Mouse (Mus musculus) ovary, postnatal 36 days (tissue): ENCODE measurements at regions not wholly inside any gene's neighbourhood (a gene's known extent, or its start where the extent isn't known, plus 50 kb on each side); places are given as distances from the start of the nearest gene placed in this dataset.

Experiments used
- DNase-seq: peaks from one replicate; pipeline ENCODE4 v3.0.0; 2022; ENCODE audit warnings: low spot score, mixed read lengths

- DNase-seq: no peak
Measured at GRCm38 (mm10) chr15:62743879-62744278, 1101.1 kb downstream of the Gsdmc2 start.

- DNase-seq: no peak
Measured at GRCm38 (mm10) chr15:62740746-62741145, 1104.2 kb downstream of the Gsdmc2 start.

- DNase-seq: no peak
Measured at GRCm38 (mm10) chr15:62735334-62735733, 1109.6 kb downstream of the Gsdmc2 start.

GRCm38 (mm10) chr15:62734900-62735299, 1110.1 kb downstream of the Gsdmc2 start:
- no peak for DNase-seq

- DNase-seq: no peak
Measured at GRCm38 (mm10) chr15:62730524-62730923, 1114.5 kb downstream of the Gsdmc2 start.

- DNase-seq: peak; percentile 12
Measured at GRCm38 (mm10) chr15:62714265-62714664, 1130.7 kb downstream of the Gsdmc2 start.

GRCm38 (mm10) chr15:62712543-62713131, 1132.3 kb downstream of the Gsdmc2 start:
- peak; percentile 2 for DNase-seq

GRCm38 (mm10) chr15:62712060-62712542, 1132.9 kb downstream of the Gsdmc2 start:
- no peak for DNase-seq

GRCm38 (mm10) chr15:62709546-62709945, 1135.4 kb downstream of the Gsdmc2 start:
- peak; percentile 5 for DNase-seq

- no peak for DNase-seq
Measured at GRCm38 (mm10) chr15:62698559-62698958, 1146.4 kb downstream of the Gsdmc2 start.

GRCm38 (mm10) chr15:62694734-62695133, 1150.2 kb downstream of the Gsdmc2 start:
- no peak for DNase-seq

GRCm38 (mm10) chr15:62693671-62694070, 1151.3 kb downstream of the Gsdmc2 start:
- no peak for DNase-seq

GRCm38 (mm10) chr15:62673410-62673809, 1171.6 kb downstream of the Gsdmc2 start:
- no peak for DNase-seq

GRCm38 (mm10) chr15:62670026-62670425, 1175.0 kb downstream of the Gsdmc2 start:
- DNase-seq: no peak

GRCm38 (mm10) chr15:62659096-62659495, 1185.9 kb downstream of the Gsdmc2 start:
- DNase-seq: no peak

- no peak for DNase-seq
Measured at GRCm38 (mm10) chr15:62658695-62659094, 1186.3 kb downstream of the Gsdmc2 start.

GRCm38 (mm10) chr15:62646476-62647168, 1198.4 kb downstream of the Gsdmc2 start:
- DNase-seq: no peak

- DNase-seq: no peak
Measured at GRCm38 (mm10) chr15:62644744-62645143, 1200.2 kb downstream of the Gsdmc2 start.

- DNase-seq: no peak
Measured at GRCm38 (mm10) chr15:62644296-62644695, 1200.7 kb downstream of the Gsdmc2 start.

GRCm38 (mm10) chr15:62641051-62641710, 1203.8 kb downstream of the Gsdmc2 start:
- no peak for DNase-seq

GRCm38 (mm10) chr15:62625406-62625805, 1219.6 kb downstream of the Gsdmc2 start:
- DNase-seq: no peak

- no peak for DNase-seq
Measured at GRCm38 (mm10) chr15:62616042-62616441, 1228.9 kb downstream of the Gsdmc2 start.

- no peak for DNase-seq
Measured at GRCm38 (mm10) chr15:62596735-62597134, 1248.2 kb downstream of the Gsdmc2 start.
